Mouse (Mus musculus) megakaryocyte-erythroid progenitor cell, adult 5-6 weeks (primary cell): Measurements from ENCODE around the gene Plcl2. TPM values are rescaled to one million over a fixed set of nuclear protein-coding genes. Genes with fewer than 3 reads are reported as not detected.
"Not testable (repeated sequence)": the region's sequence is repeated elsewhere in the genome, so short reads cannot be mapped to it uniquely, and the experiment has no call there.

Source experiments
- ATAC-seq: replicated peaks from 2 replicates; pipeline ENCODE4 v1.8.0; 2016; ENCODE audit warnings: mild to moderate bottlenecking, inconsistent platforms; ENCODE audit not compliant: severe bottlenecking, poor library complexity, low FRiP score, low TSS enrichment
- total RNA-seq, 2 experiments: library from RNA; stranded (forward) in 1 of 2; stranded (reverse) in 1 of 2; fragments of 200-1000, 215-1000 nt in 1 of 2; fragments of >200 nt in 1 of 2; fragmentation: Nextera tagmentation in 1 of 2; gene quantifications; 2 replicates each; pipeline ENCODE4 v1.2.3; 2014 to 2017

Gene Plcl2
- total RNA-seq, 2 experiments from 2014 or later: 42.4 to 47.5 TPM

DNA sequence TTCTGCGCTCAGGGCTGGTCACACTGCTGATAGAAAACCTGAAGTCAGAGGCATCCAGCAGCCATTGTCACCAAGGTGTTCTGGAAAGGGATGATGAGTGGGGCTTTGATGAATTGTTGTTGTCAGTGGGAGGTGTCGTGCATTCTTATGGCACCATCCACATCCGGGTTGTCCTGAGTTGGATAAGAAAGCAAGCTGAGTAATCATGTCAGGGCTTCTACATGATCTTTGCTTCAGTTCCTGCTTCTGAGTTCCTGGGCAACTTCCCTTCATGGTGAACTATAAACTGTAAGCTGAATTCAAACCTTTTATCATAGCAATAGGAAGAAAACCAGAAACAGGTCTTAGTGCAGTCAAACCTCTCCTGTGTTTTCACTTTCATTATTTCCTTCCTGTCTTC lies 78.7 kb downstream of the Plcl2 start:
- ATAC-seq: no peak

DNA sequence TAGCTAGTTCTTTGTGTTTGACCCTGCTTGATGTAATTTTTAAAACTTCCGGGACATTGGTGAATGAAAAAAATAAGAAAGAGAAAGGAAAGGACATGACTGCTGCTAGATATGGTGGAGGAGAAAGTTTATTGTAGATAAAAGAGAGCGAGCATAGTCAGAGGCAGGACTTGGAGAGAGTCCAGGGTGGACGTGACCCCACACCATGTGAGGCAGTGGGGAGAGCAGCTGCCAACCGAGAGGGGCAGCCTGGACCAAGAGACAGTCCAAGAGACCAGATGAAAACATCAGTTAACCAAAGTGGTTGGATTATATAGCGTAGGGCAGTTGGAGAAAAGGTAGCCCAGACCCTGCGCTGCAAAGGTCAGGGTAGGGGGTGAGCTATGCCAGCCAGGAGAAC lies 91.0 kb downstream of the Plcl2 start:
- peak; percentile 40 for ATAC-seq

- no peak for ATAC-seq
These were observed 91.5 kb downstream of the Plcl2 start for GRCm38 (mm10) chr17:50600696-50601095.

DNA sequence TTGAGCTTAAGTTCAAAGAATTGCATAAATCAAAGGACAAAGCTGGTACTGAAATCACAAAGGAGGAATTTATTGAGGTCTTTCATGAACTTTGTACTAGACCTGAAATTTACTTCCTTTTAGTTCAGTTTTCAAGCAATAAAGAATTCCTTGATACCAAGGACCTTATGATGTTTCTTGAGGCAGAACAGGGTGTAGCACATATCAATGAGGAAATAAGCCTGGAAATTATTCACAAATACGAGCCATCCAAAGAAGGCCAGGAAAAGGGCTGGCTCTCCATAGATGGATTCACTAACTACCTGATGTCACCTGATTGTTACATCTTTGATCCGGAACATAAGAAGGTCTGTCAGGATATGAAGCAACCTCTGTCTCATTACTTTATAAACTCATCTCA lies 97.7 kb downstream of the Plcl2 start:
- no peak for ATAC-seq

GRCm38 (mm10) chr17:50609908-50610307 lies 100.7 kb downstream of the Plcl2 start:
- ATAC-seq: no peak

DNA sequence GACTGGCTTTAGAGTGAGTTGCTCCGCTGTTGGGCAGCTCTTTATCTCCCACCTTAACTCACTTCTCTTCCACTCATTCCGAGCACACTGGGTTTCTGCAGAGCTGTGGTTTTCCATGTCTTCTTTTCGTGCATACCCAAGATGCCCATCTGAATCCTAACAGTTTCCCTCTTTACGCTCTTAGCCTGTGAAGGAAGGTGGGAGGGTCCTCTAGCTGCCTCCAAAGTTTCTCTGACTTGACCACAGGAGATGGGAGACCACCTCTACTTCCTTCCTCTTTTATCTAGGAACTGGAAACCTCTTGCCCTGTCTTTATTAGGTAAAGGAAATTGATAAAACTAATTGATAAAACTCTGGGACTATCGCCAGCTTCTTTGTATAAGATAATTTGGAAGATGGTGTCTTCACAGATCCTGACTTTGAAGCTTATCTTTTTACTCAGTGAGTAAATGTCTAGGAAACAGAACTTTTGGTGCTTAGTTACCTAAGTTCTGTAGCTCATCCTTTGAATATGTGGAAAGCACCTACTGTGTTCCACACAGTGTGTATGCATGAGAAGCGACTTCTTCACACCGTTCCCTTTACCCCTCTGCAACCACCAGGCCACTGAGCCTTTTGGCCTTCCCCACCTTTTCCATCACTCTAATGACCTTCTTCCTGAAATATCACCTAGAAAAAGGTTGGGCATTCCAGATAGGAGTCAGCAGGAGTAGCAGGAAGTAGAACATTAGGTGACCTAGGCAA lies 111.8 kb downstream of the Plcl2 start:
- ATAC-seq: 0 out of 2 replicates have a peak, but pooled peaks have one; percentile 36

DNA sequence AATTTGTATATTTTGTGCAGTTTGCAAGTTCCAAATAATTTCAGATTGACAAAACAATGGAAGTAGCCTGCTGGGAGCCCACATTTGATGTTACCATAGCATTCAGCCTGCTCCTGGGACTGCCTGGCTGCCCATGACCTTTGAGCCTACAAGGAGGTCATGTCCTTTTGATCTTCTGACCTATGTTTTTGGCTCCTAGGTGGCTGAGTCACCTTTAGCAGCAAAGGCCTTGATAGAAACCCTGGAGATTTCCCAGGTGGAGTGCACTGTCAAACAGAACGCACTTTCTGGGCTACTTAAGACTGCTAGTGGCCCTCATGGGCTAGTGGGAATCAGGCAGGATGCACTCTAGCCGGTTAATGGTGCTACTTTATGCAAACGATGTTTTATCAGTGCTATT lies 112.8 kb downstream of the Plcl2 start:
- no peak for ATAC-seq

DNA sequence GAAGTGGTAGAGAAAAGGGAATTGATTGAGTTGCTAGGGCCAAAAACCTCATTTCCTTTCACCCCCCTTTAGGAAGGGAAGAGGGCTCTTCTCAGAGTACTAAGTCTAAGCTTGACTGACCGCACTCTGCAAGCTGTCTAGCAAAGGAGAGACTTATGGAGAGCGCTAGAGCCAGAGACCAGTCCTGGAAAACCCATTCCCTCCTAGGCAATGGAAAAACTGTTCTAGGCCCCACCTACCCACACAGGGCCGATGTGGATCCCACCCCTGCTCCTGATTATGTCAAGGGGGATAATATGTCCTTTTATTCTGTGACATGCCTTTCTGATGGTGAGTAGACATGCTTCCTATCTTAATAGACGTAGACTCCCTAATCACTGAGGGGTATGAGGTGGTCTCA lies 116.4 kb downstream of the Plcl2 start:
- ATAC-seq: no peak

DNA sequence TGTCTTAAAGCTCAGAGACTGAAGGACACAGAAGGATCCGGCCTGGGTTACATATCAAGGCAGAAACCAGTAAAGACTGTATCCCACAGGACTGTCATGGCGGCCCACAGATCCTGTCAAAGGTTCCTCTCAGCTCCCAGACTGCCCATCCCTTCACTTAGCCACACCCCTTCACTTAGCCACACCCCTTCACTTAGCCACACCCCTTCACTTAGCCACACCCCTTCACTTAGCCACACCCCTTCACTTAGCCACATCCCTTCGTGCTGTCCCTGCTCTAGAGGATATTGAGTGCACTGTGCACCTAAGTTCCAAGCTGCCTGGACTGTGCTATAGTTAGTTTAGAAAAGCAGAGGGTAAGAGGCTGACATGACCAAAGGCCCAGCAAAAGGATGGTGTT lies 118.5 kb downstream of the Plcl2 start:
- ATAC-seq: peak; percentile 81

- ATAC-seq: no peak
These were observed 119.5 kb downstream of the Plcl2 start for GRCm38 (mm10) chr17:50628716-50629115.

DNA sequence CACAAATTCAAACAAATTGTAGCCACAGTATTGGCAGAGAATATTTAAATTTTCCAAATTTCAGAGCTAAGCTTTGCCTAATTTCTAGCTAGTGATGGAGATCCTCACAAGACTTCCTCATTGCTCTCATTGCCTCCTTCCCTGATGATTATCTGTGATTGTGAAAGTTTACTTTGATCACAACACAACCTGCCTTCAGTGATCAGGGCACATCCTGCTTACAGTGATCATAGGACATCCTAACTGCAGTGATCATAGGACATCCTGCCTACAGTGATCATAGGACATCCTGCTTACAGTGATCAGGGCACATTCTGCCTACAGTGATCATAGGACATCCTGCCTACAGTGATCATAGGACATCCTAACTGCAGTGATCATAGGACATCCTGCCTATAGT lies 121.8 kb downstream of the Plcl2 start:
- ATAC-seq: not testable (repeated sequence)

GRCm38 (mm10) chr17:50634008-50634871 lies 125.0 kb downstream of the Plcl2 start:
- no peak for ATAC-seq

- ATAC-seq: no peak
These were observed 126.9 kb downstream of the Plcl2 start for GRCm38 (mm10) chr17:50635961-50636585.

DNA sequence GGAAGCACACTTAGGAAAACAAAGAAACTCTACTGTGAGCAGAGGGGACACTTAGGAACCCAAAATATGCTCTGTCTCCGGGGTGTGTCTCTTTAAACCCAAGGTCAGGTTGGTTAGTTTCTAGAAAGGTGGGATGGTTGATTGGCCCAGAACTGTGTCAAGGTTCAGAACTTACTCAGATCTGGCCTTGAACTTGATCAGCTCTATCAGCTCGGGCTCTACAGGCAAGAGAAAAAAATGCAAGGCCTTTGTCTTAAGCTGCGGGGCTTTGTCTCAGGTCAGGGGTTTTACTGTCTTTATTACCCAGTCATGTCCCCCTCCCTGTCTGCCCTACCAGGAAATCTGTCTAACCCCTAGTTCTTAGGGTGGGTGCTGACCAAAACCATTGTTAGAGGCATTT lies 129.6 kb downstream of the Plcl2 start:
- no peak for ATAC-seq

DNA sequence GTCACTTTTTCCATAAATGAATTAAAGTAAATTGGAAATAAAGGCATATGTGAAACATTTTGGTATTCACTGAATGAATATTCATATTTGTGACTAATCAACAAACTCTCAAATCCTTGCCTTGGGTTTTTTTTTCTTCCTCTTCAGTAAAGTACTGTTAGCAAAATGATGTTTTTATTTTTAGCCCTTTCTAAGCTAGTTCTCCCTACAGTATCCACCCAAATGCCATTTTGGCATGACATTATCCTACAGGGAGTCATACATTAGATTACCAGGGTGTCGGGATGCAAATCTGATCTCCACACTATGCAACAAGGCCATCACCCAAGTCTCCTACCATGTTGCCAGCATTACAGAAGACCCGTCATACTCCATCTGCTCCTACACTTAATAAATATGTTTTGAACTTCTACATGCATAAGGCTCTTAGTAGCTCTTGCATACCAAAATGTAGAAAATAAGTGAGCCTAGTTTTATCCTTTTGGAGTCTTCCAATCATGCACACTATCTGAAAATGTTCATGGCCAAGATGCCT lies 131.9 kb downstream of the Plcl2 start:
- no peak for ATAC-seq

- ATAC-seq: no peak
These were observed 132.7 kb downstream of the Plcl2 start for GRCm38 (mm10) chr17:50641879-50642278.

- ATAC-seq: no peak
These were observed 134.2 kb downstream of the Plcl2 start for GRCm38 (mm10) chr17:50643356-50643755.

GRCm38 (mm10) chr17:50643989-50644388 lies 134.8 kb downstream of the Plcl2 start:
- ATAC-seq: no peak

GRCm38 (mm10) chr17:50648141-50648540 lies 138.9 kb downstream of the Plcl2 start:
- not testable (repeated sequence) for ATAC-seq
